Mouse (Mus musculus): Measurements from ENCODE around the gene Lmod1. TPM values are rescaled to one million over a fixed set of nuclear protein-coding genes. Genes with fewer than 3 reads are reported as not detected.

Lmod1 gene
- total RNA-seq (2023) = not detected

DNA sequence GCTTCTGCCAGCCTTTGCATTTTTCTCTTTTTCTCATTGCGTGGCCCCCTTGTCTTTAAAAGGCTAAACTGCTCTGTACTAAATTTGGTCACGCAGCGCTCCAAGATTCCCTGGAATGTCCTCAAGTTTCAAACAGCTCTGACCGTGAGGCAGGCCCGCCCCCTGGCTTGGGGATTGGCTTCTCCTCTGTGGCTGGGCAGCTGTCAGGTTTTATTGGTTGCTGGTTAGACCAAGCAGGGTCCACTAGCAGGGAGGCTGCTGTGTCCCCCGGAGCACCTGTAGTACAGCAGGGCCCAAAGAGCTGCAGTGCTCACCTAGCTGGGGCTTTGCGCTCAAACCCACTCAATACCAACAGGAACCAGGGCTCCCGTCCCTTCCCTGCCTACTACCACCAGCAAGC, at the start of gene Lmod1:
Lmod1 (plus strand) TSS at position 237 of the 400 bp plus-strand sequence.

GRCm38 (mm10) chr1:135283826-135284291, 40.7 kb upstream of the Lmod1 start, which contains the start of gene Rnpep:
Gene Rnpep, minus strand, starts transcription at chr1:135284084.

DNA sequence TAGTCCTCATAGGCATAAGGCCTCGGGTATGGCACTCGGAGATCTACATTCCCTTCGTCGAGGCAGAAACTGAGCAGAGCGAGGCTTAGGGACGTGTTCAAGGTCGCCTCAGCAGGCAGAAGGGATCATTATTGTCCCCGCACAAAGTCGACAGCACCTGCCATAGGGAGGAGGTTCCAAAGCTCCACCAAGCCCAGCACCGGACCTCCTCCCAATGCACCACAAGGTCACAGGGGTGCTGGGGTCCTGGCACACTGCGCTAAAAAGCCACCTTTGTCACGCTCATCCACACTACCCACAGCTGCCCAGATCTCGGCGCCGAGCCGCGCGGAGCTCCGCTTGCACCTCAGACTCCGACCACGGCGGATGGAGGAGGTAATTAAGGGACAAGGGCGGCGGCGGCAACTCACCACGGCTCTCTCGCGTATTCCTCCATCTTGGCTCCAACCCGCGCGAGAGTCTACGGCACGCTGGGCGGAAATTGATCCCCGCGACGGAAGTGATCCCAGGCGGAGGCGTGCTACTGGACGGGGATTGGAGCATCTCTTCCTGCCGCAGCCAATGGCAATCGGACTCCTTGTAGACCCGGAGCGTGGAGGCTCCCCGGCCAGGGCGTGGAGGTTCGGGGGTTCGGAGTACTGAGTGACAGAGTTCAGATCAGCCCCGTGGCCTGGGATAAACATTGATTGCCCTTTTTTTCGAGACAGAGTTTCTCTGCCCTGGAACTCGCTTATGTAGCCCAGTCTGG, 11.1 kb upstream of the Lmod1 start, which contains the start of gene Timm17a:
Timm17a (minus strand) TSS at position 495 of the 748 bp plus-strand sequence.

DNA sequence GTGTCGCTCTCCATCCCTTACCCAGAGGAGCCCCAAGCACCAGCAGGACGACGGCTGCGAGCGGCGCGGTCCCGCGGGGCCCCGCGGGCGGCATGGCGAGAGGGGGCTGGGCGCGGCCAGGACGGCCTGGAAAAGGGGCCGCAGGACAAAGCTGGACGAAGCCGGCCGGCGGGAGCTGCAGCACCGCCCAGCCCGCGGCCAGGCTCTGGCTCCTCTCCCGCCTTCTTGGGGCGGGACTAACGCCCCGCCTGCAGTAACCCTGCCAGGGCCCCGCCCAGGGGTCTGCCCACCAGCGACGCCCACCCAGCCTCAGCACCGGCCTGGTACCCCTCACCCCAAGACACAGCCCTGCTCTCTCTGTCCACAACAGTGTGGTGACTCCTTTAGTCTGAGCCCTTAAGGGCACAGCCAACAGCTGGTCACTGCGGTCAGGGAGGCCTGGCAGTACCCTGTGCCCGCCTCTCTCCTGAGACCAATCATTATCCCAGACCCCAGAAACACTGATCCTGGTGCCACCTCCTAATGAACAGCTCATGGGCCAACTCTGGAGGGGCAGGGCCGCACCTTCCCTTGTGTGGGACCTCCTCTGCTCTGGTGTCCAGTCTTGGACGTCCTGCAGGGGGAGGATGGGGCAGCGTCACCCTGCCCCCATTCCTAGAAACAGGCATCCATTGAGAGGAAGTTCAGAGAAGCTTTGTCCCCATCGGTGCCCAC, 50.4 kb downstream of the Lmod1 start, which contains the start of gene Shisa4:
Shisa4 (minus strand) TSS at position 370 of the 714 bp plus-strand sequence.

Other genes with a start within 250 kb of the Lmod1 start
- gene Lgr6, start 219.5 kb upstream of the Lmod1 start, total RNA-seq (2023) = not detected
- 42.4 TPM for gene Ptpn7, start 192.1 kb upstream of the Lmod1 start, total RNA-seq (2023)
- 48.3 TPM for gene Arl8a, start 178.0 kb upstream of the Lmod1 start, total RNA-seq (2023)
- gene Gpr37l1, start 157.1 kb upstream of the Lmod1 start, total RNA-seq (2023) = not detected
- not detected for gene Elf3, start 66.2 kb upstream of the Lmod1 start, total RNA-seq (2023)
- 27.0 TPM for gene Rnpep, start 40.7 kb upstream of the Lmod1 start, total RNA-seq (2023)
- 55.8 TPM for gene Timm17a, start 11.0 kb upstream of the Lmod1 start, total RNA-seq (2023)
- gene Shisa4, start 50.4 kb downstream of the Lmod1 start, total RNA-seq (2023) = 1.4 TPM
- gene Ipo9, start 105.7 kb downstream of the Lmod1 start, total RNA-seq (2023) = 79.2 TPM

All from CD8-positive naive resting alpha-beta T cell, adult 57 days (primary cell).